Mouse (Mus musculus): ENCODE measurements at regions not wholly inside any gene's neighbourhood (a gene's known extent, or its start where the extent isn't known, plus 50 kb on each side); places are given as distances from the start of the nearest gene placed in this dataset.

DNA sequence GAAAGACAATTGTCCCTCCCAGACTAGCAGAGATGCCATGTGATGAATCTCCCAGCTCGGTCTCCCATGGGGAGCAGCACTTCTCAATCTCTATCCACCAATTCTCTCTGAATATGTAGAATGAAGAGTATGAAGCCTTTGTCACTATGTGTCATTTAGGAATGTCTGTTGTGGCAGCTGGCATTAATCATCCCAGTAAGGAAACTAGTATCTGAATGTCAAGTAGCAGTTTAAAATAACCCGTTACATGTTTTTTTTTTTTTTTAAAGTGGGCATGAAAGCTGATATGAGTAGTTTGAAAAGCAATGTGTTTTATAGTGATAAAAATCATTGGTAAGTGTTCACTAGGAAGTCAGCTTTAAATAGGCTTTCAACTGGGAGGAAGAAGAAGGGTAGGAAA, 58.4 kb upstream of the Dcbld2 start:
- no peaks in the 10 kb centered on the region for H3K4me1 ChIP-seq (ENCODE audit: control insufficient read depth, insufficient read depth, low read length)
- H3K9ac ChIP-seq (replicated peaks; ENCODE audit: low read depth, low read length) = no peak overlapping the region
- ATAC-seq (ENCODE audit: low read depth) = no peak
- no peak overlapping the region for H3K27ac ChIP-seq (ENCODE audit: low read depth, low read length)
- no peaks in the 10 kb centered on the region for H3K27me3 ChIP-seq (ENCODE audit: control insufficient read depth, insufficient read depth, low read length)
- H3K36me3 ChIP-seq (ENCODE audit: control insufficient read depth, insufficient read depth, low read length) = no peaks in the 10 kb centered on the region
- H3K4me2 ChIP-seq (ENCODE audit: low read depth, low read length) = no peak overlapping the region
- WGBS = 60% methylated on average over 2 of the region's 2 CpGs
- H3K9me3 ChIP-seq (ENCODE audit: control insufficient read depth, low read length) = no peaks in the 10 kb centered on the region
- H3K4me3 ChIP-seq (ENCODE audit: low read depth, low read length) = no peak overlapping the region

DNA sequence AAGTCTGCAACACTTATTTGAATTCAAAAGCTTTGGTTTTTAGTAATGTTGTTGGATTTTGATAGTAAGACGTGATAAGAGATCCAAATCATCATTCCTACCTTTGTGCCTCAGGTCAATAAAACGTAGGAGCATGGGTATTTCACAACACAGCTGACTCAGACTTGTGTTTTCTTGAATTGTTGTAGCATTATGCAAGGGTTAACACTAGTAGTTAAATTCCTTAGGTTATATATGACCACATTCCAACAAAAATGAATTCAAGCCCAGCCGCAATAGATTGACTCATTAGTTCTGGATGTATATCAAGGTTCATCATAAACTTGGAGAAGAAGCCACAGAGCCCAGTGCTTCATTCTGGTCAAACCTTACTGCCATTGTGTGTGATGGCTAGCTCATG, 56.1 kb upstream of the Dcbld2 start:
- H3K27ac ChIP-seq (ENCODE audit: low read depth, low read length) = no peak overlapping the region
- H3K4me1 ChIP-seq (ENCODE audit: control insufficient read depth, insufficient read depth, low read length) = no peaks in the 10 kb centered on the region
- H3K27me3 ChIP-seq (ENCODE audit: control insufficient read depth, insufficient read depth, low read length) = no peaks in the 10 kb centered on the region
- H3K4me2 ChIP-seq (ENCODE audit: low read depth, low read length) = no peak overlapping the region
- no peak for ATAC-seq (ENCODE audit: low read depth)
- H3K36me3 ChIP-seq (ENCODE audit: control insufficient read depth, insufficient read depth, low read length) = no peaks in the 10 kb centered on the region
- H3K9ac ChIP-seq (replicated peaks; ENCODE audit: low read depth, low read length) = no peak overlapping the region
- H3K9me3 ChIP-seq (ENCODE audit: control insufficient read depth, low read length) = no peaks in the 10 kb centered on the region
- H3K4me3 ChIP-seq (ENCODE audit: low read depth, low read length) = no peak overlapping the region
- 89% methylated on average over 3 of the region's 3 CpGs for WGBS

DNA sequence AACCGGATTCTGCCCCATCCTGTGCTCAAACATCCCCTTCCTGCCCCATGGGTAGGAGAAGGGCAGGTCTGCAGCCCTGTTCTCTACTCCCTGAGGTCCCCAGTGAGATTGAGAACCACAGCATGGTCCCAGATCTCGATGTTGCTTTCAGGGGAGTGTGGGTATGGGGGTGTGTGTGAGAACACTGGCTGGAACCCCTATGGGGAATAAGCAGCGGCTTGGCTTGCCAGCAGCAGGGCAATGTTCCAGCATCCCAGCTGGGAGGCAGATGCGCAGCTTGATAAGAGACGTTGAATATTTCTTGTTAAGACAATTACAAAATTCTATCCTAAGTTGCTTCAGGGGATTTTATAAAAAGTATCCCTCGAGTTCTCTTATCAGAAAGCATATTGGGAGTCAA, 53.7 kb upstream of the Dcbld2 start:
- 46% methylated on average over 6 of the region's 6 CpGs for WGBS
- Histone ChIP-seq H3K9me3 (ENCODE audit: control insufficient read depth, low read length) (no peaks in the 10 kb centered on the region), H3K9ac (replicated peaks; ENCODE audit: low read depth, low read length) (no peak overlapping the region), H3K4me3 (ENCODE audit: low read depth, low read length) (no peak overlapping the region), H3K4me2 (ENCODE audit: low read depth, low read length) (no peak overlapping the region), H3K27ac (ENCODE audit: low read depth, low read length) (no peak overlapping the region), H3K4me1 (ENCODE audit: control insufficient read depth, insufficient read depth, low read length) (no peaks in the 10 kb centered on the region), H3K27me3 (ENCODE audit: control insufficient read depth, insufficient read depth, low read length) (no peaks in the 10 kb centered on the region), H3K36me3 (ENCODE audit: control insufficient read depth, insufficient read depth, low read length) (no peaks in the 10 kb centered on the region)
- no peak for ATAC-seq (ENCODE audit: low read depth)
